Mouse (Mus musculus): ENCODE data around the gene Mepe. TPM values are rescaled to one million over a fixed set of nuclear protein-coding genes. Genes with fewer than 3 reads are reported as not detected.

The Mepe gene
- total RNA-seq, 1 experiment from 2014 or later, result not detected

Other genes with a start within 250 kb of the Mepe start
- gene Gm17660, start 247.7 kb upstream of the Mepe start, total RNA-seq (2017), result not detected in 2 replicates
- not detected in 2 replicates for gene Sparcl1, start 211.6 kb upstream of the Mepe start, total RNA-seq (2017)
- not detected in 2 replicates for gene Dspp, start 154.6 kb upstream of the Mepe start, total RNA-seq (2017)
- gene Dmp1, start 122.7 kb upstream of the Mepe start, total RNA-seq (2017), result 0.74 TPM in 1 of 2 replicates, not detected in the other
- 0.05 and 1.1 TPM in 2 replicates for gene Ibsp, start 26.2 kb upstream of the Mepe start, total RNA-seq (2017)
- 8.1 and 10.8 TPM in 2 replicates for gene Spp1, start 109.8 kb downstream of the Mepe start, total RNA-seq (2017)
- 11.9 and 13.0 TPM in 2 replicates for gene Pkd2, start 134.1 kb downstream of the Mepe start, total RNA-seq (2017)
- 15.1 and 22.8 TPM in 2 replicates for gene BC005561, start 183.0 kb downstream of the Mepe start, total RNA-seq (2017)

All from hematopoietic stem cell, adult 5-6 weeks (primary cell).